Mouse (Mus musculus): ENCODE data around the gene Snx29.

DNA sequence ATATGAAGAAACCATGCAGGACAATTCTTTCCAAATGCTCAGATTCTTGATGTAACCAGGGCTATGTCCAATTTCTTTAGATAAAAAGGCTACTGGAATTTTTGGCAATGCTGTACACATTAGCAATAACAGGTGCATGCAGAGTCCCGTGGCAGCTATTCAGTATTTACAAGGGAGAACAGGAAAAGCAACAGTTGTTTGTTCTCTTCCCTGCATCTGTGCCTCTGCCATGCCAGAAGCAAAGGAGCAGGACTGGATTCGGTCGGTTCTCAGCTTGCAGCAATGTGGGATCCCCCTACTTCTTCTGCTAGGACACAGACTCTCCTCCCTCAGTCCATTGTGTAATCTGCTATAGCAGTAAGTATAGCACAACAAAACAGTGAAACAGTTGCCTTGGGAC is 276.8 kb downstream of the Snx29 start:
- TF ChIP-seq CTCF (IDR thresholded peaks at IDR 0.05) = no peak
- no peak for TF ChIP-seq POLR2A (IDR thresholded peaks at IDR 0.05; ENCODE audit: insufficient read depth, low read depth, low read length)
- TF ChIP-seq EP300 (IDR thresholded peaks at IDR 0.05; ENCODE audit: insufficient read depth, low read depth, low read length) = no peak

All from heart, adult 2 months (tissue).